Mouse (Mus musculus) lung, adult 2 months (tissue): Measurements from ENCODE around the gene Gtf2h1.

Experiments
- CTCF ChIP-seq: fragments of 200-500 bp; IDR thresholded peaks from 2 replicates; pipeline ENCODE4 v1.5.1; 2011; ENCODE audit warnings: mild to moderate bottlenecking, low read length, control low read depth; ENCODE audit not compliant: insufficient read depth
- POLR2A ChIP-seq: fragments of 200-500 bp; IDR thresholded peaks from 2 replicates; pipeline ENCODE4 v1.6.1; 2011; ENCODE audit warnings: low read depth, mild to moderate bottlenecking, control low read depth, low read length, borderline replicate concordance; ENCODE audit errors: extremely low read depth

DNA sequence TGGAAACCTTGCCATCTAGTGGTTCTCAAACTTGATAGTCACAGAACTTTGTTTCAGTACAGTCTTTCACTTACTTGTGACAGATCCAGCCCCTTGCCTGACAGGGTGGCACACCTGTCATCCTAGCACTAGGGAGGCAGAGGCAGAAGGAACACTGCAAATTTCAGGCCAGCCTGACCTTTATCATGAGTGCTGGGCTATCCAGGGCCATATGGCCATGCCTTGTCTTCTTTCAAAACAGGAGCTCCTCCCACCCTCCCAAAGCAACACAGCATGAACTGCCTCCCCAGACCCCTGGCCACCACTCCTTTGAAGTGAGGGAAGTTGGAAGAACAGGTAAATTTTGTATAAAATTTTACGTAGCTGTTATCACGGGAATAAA, 31.9 kb downstream of the Gtf2h1 start:
- TF ChIP-seq CTCF, result no peak
- no peak for TF ChIP-seq POLR2A
